Mouse (Mus musculus): ENCODE results near the gene Fnbp1. TPM values are rescaled to one million over a fixed set of nuclear protein-coding genes. Genes with fewer than 3 reads are reported as not detected.
A peak's percentile ranks its signal among the peaks of the same experiment; 100 is the strongest.
"Not testable (repeated sequence)": the region's sequence is repeated elsewhere in the genome, so short reads cannot be mapped to it uniquely, and the experiment has no call there.

The Fnbp1 gene
- 27.8 and 34.0 TPM in 2 replicates for polyA plus RNA-seq (2015; fragmentation: Nextera tagmentation; extraction: Ambion mirVana)

- Histone ChIP-seq H3K4me2 (peak within 1 kb of the TSS; percentile 89), H3K27me3 (replicated peaks) (no peaks in the 10 kb centered on the region), H3K9me3 (no peaks in the 10 kb centered on the region), H3K27ac (peak within 1 kb of the TSS; percentile 87), H3K4me1 (peaks cover 8% of the 10 kb centered on the region; the same call in 1 of the 2 replicates), H3K36me3 (peaks cover 7% of the 10 kb centered on the region; the same call in 1 of the 2 replicates), H3K9ac (peak within 1 kb of the TSS; percentile 97), H3K4me3 (replicated peaks) (peak within 1 kb of the TSS; percentile 87)
- WGBS, result under 1% methylated on average over 59 of the region's 59 CpGs
- ATAC-seq (ENCODE audit: insufficient read depth, low FRiP score, low read depth), result peak; percentile 90
Measured at GRCm38 (mm10) chr2:31141867-31142454, at the start of gene Fnbp1. Gene Fnbp1, minus strand, starts transcription at chr2:31142008.

DNA sequence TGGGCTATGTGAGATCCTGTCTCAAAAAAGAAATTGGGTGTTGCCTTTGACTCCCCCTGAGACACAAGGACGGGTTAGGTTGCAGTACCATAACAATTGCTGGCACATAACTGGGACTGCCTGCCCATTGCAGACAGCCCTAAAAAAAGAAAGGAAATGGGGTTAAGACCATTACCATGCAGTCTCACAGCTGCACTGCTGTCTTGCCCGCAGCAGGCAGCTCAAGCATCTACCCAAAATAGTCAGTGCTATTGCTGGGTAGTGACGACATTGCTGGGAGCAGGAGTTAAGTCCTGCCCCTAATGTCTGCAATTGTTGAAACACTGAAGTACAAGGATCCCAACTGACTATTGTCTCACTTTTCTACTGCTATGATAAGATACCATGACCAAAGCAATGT lies 47.8 kb upstream of the Fnbp1 start:
- Histone ChIP-seq H3K36me3 (peaks cover 53% of the 10 kb centered on the region), H3K4me2 (no peak overlapping the region), H3K9me3 (no peaks in the 10 kb centered on the region), H3K9ac (no peak overlapping the region), H3K4me1 (no peaks in the 10 kb centered on the region), H3K27me3 (replicated peaks) (no peaks in the 10 kb centered on the region), H3K4me3 (replicated peaks) (no peak overlapping the region), H3K27ac (no peak overlapping the region)
- ATAC-seq (ENCODE audit: insufficient read depth, low FRiP score, low read depth), result no peak
- 94% methylated on average over 3 of the region's 3 CpGs for WGBS

DNA sequence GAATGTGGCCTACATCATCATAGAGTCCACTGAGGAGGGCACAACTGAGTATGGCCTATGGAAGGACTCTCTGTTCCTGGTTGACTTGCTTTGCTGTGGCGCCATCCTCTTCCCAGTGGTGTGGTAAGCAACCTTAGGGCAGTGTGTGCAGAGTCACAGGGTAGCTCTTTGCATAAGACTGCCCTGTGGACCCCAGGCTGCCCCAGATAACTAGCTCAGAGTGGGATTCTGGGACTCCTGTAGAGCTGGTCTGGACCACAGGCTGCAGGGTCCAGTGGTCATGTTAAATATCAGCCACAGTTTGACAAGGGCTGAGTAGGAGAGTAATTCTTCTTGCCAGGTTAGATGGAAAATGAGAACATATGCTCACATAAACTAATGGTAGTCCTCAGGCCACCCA lies 46.9 kb upstream of the Fnbp1 start:
- no peak overlapping the region for H3K27ac ChIP-seq
- H3K4me3 ChIP-seq (replicated peaks), result no peak overlapping the region
- no peak overlapping the region for H3K9ac ChIP-seq
- H3K4me2 ChIP-seq, result no peak overlapping the region
- H3K27me3 ChIP-seq (replicated peaks), result no peaks in the 10 kb centered on the region
- H3K36me3 ChIP-seq, result peaks cover 52% of the 10 kb centered on the region
- 95% methylated on average over 1 of the region's 1 CpGs for WGBS
- H3K4me1 ChIP-seq, result no peaks in the 10 kb centered on the region
- no peaks in the 10 kb centered on the region for H3K9me3 ChIP-seq
- ATAC-seq (ENCODE audit: insufficient read depth, low FRiP score, low read depth), result no peak

GRCm38 (mm10) chr2:31183830-31184229 lies 42.0 kb upstream of the Fnbp1 start:
- Histone ChIP-seq H3K4me1 (no peaks in the 10 kb centered on the region), H3K4me2 (no peak overlapping the region), H3K9me3 (no peaks in the 10 kb centered on the region), H3K4me3 (replicated peaks) (no peak overlapping the region), H3K9ac (no peak overlapping the region), H3K27ac (no peak overlapping the region), H3K27me3 (replicated peaks) (no peaks in the 10 kb centered on the region), H3K36me3 (peaks cover 44% of the 10 kb centered on the region)
- ATAC-seq (ENCODE audit: insufficient read depth, low FRiP score, low read depth), result no peak
- 96% methylated on average over 1 of the region's 1 CpGs for WGBS

DNA sequence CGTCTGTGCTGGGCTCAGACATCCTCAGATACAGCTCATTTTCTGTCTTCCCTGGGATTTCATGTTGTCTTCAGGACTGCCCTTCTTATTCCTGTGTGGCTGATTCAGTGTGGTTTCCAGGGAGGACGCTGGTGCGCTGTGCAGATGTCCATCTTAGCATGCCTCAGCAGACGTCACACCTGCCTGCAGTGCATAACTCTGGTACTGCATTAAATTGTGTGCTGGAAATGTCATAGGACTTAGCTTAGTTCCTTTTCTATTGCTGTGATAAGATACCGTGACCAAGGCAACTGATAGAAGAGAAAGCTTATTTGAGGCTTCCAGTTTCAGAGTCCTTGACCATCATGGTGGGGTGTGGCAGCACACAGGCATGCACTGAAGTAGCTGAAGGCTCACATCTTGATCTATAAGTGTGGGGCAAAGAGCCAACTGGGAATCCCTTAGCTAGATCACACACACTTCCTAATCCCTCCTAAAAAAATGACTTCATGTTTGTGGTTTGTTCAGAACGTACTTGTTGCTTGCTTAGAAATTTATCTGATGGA lies 41.0 kb upstream of the Fnbp1 start:
- Histone ChIP-seq H3K9ac (no peak overlapping the region), H3K27ac (no peak overlapping the region), H3K4me1 (no peaks in the 10 kb centered on the region), H3K36me3 (peaks cover 42% of the 10 kb centered on the region), H3K4me3 (replicated peaks) (no peak overlapping the region), H3K4me2 (no peak overlapping the region), H3K9me3 (no peaks in the 10 kb centered on the region), H3K27me3 (replicated peaks) (no peaks in the 10 kb centered on the region)
- ATAC-seq (ENCODE audit: insufficient read depth, low FRiP score, low read depth), result no peak
- WGBS, result 82% methylated on average over 6 of the region's 6 CpGs

DNA sequence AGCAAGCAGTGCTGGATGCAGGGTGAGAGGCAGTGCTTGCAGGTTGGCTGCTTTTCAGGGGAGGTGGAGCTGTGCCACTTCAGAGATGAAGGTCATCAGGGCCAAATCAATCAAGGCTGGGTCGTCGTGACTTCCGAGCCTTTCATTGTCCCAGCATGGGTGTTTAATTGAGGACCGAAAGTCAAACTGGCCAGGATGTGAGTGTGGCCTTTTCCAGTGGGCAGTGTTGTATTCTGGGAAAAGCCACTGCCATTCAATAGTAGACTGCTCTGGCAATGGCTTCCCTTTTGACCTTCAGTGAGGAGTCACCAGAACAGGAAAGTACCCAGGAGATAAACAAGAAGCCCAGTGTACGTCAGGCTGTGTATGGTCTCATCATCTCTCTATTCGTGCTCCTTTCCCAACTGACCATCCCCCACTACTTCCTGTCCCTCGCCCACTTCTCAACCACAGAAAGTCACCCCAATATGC lies 38.3 kb upstream of the Fnbp1 start:
- no peak overlapping the region for H3K4me2 ChIP-seq
- H3K27me3 ChIP-seq (replicated peaks), result no peaks in the 10 kb centered on the region
- H3K4me1 ChIP-seq, result no peaks in the 10 kb centered on the region
- no peak overlapping the region for H3K27ac ChIP-seq
- no peak for ATAC-seq (ENCODE audit: insufficient read depth, low FRiP score, low read depth)
- H3K36me3 ChIP-seq, result peaks cover 44% of the 10 kb centered on the region
- WGBS, result 45% methylated on average over 7 of the region's 7 CpGs
- H3K4me3 ChIP-seq (replicated peaks), result no peak overlapping the region
- no peak overlapping the region for H3K9ac ChIP-seq
- no peaks in the 10 kb centered on the region for H3K9me3 ChIP-seq

DNA sequence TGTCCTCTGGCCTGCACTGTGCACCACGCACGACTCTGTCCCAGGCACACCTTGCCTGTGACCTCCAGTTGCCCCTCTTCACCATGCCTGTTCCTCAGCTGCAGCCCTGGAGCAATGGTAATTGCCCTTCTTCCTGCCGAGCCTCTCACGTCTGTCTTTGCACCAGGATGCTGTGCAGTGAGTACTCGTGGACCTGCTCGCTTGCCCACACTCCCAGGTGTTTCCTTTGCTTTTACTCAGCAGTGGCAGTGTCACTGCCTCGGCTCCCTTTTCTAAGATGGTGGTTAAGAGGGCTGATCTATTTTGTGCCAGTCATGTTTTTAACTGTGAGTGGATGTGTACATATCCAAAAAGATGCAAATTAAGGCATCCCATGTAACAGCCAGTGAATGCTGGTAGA lies 37.7 kb upstream of the Fnbp1 start:
- peaks cover 49% of the 10 kb centered on the region for H3K36me3 ChIP-seq
- H3K4me2 ChIP-seq, result no peak overlapping the region
- WGBS, result 79% methylated on average over 7 of the region's 7 CpGs
- no peak for ATAC-seq (ENCODE audit: insufficient read depth, low FRiP score, low read depth)
- H3K27me3 ChIP-seq (replicated peaks), result no peaks in the 10 kb centered on the region
- H3K4me3 ChIP-seq (replicated peaks), result no peak overlapping the region
- H3K9me3 ChIP-seq, result no peaks in the 10 kb centered on the region
- no peak overlapping the region for H3K9ac ChIP-seq
- no peak overlapping the region for H3K27ac ChIP-seq
- H3K4me1 ChIP-seq, result no peaks in the 10 kb centered on the region

- H3K4me3 ChIP-seq (replicated peaks); H3K27ac ChIP-seq; H3K9ac ChIP-seq; H3K4me1 ChIP-seq; ATAC-seq (ENCODE audit: insufficient read depth, low FRiP score, low read depth); H3K9me3 ChIP-seq; H3K4me2 ChIP-seq; H3K27me3 ChIP-seq (replicated peaks): not testable (repeated sequence)
- peaks cover 54% of the 10 kb centered on the region for H3K36me3 ChIP-seq
- WGBS, result 81% methylated on average over 6 of the region's 6 CpGs
Measured at GRCm38 (mm10) chr2:31178593-31178992, 36.8 kb upstream of the Fnbp1 start.

GRCm38 (mm10) chr2:31173290-31173689 lies 31.5 kb upstream of the Fnbp1 start:
- Histone ChIP-seq H3K4me1 (no peaks in the 10 kb centered on the region), H3K27ac (no peak overlapping the region), H3K9ac (no peak overlapping the region), H3K9me3 (no peaks in the 10 kb centered on the region), H3K4me3 (replicated peaks) (no peak overlapping the region), H3K27me3 (replicated peaks) (no peaks in the 10 kb centered on the region), H3K36me3 (peaks cover 80% of the 10 kb centered on the region), H3K4me2 (no peak overlapping the region)
- WGBS, result 64% methylated on average over 4 of the region's 4 CpGs
- ATAC-seq (ENCODE audit: insufficient read depth, low FRiP score, low read depth), result no peak

DNA sequence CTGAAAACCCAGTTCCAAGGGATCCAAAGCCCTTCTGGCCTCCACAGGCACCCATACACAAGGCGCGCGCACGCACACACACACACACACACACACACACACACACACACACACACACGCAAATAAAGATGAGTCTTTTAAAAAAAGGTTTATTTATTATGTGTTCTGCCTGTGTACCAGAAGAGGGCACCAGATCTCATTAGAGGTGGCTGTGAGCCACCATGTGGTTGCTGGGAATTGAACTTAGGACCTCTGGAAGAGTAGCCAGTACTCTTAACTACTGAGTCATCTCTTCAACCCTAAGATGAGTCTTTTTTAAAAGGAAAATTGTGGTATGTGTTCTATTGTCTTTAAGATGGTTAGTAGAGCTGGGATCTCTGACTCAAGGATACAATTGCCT lies 30.7 kb upstream of the Fnbp1 start:
- WGBS, result 88% methylated on average over 5 of the region's 5 CpGs
- Histone ChIP-seq H3K4me2 (no peak overlapping the region), H3K36me3 (peaks cover 76% of the 10 kb centered on the region), H3K27ac (no peak overlapping the region), H3K4me3 (replicated peaks) (no peak overlapping the region), H3K9ac (no peak overlapping the region), H3K4me1 (peaks cover 4% of the 10 kb centered on the region; the same call in 1 of the 2 replicates), H3K9me3 (no peaks in the 10 kb centered on the region), H3K27me3 (replicated peaks) (no peaks in the 10 kb centered on the region)
- no peak for ATAC-seq (ENCODE audit: insufficient read depth, low FRiP score, low read depth)

DNA sequence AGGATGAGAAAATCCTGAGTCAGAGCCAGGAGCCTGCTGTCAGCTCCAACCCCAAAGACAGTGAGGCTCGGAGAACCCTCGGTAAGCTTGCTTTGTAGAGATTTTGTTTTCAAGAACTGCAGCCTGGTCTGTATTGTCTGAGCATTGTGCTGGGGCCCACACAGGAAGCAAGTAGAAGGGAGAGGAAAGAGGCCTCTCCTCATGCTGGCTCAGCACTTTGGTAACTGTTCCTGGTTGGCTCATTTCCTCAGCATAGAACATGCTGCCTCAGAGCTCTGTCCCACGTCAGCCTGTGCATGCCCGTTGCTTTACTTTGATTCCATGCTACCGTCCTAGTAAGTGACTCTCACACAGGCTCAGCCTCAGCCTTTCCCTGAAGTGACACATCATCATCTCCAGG lies 30.2 kb upstream of the Fnbp1 start:
- no peaks in the 10 kb centered on the region for H3K9me3 ChIP-seq
- 74% methylated on average over 5 of the region's 5 CpGs for WGBS
- H3K27ac ChIP-seq, result peak overlapping the region; percentile 62
- H3K27me3 ChIP-seq (replicated peaks), result no peaks in the 10 kb centered on the region
- H3K4me1 ChIP-seq, result peaks cover 7% of the 10 kb centered on the region; the same call in 1 of the 2 replicates
- no peak overlapping the region for H3K9ac ChIP-seq
- H3K36me3 ChIP-seq, result peaks cover 72% of the 10 kb centered on the region
- no peak overlapping the region for H3K4me3 ChIP-seq (replicated peaks)
- peak; percentile 71; the same call in 1 of the 2 replicates for ATAC-seq (ENCODE audit: insufficient read depth, low FRiP score, low read depth)
- no peak overlapping the region for H3K4me2 ChIP-seq

- no peak overlapping the region for H3K4me2 ChIP-seq
- peaks cover 58% of the 10 kb centered on the region for H3K36me3 ChIP-seq
- 86% methylated on average over 6 of the region's 6 CpGs for WGBS
- H3K9me3 ChIP-seq, result no peaks in the 10 kb centered on the region
- H3K9ac ChIP-seq, result no peak overlapping the region
- no peak overlapping the region for H3K27ac ChIP-seq
- peaks cover 12% of the 10 kb centered on the region for H3K4me1 ChIP-seq
- no peak overlapping the region for H3K4me3 ChIP-seq (replicated peaks)
- ATAC-seq (ENCODE audit: insufficient read depth, low FRiP score, low read depth), result no peak
- no peaks in the 10 kb centered on the region for H3K27me3 ChIP-seq (replicated peaks)
Measured at GRCm38 (mm10) chr2:31170164-31170563, 28.4 kb upstream of the Fnbp1 start.
